Mouse (Mus musculus) C2C12 (cell line): Measurements from ENCODE around the gene Bmpr1a. TPM values are rescaled to one million over a fixed set of nuclear protein-coding genes. Genes with fewer than 3 reads are reported as not detected.

Experiments
- H3K27me3 ChIP-seq: one replicate; pipeline ENCODE4 v1.6.1; 2011; ENCODE audit not compliant: control insufficient read depth, insufficient read depth, insufficient read length
- H3K36me3 ChIP-seq: one replicate; pipeline ENCODE4 v1.6.1; 2011; ENCODE audit not compliant: control insufficient read depth, insufficient read depth
- H3K4me3 ChIP-seq: one replicate; pipeline ENCODE4 v1.5.1; 2011; ENCODE audit warnings: mild to moderate bottlenecking, control low read depth; ENCODE audit not compliant: poor library complexity, insufficient read depth, severe bottlenecking
- H3K79me2 ChIP-seq: one replicate; pipeline ENCODE4 v1.6.1; 2011; ENCODE audit not compliant: control insufficient read depth, insufficient read depth
- H3K79me3 ChIP-seq: one replicate; pipeline ENCODE4 v1.6.1; 2011; ENCODE audit warnings: low read depth, control low read depth
- H3ac ChIP-seq: one replicate; pipeline ENCODE3; 2011; ENCODE audit warnings: low read depth; ENCODE audit not compliant: control insufficient read depth, insufficient read length
- CEBPB ChIP-seq: IDR thresholded peaks from one replicate; pipeline ENCODE4 v1.6.1; 2011; ENCODE audit warnings: low read depth, mild to moderate bottlenecking, control low read depth, moderate library complexity
- CTCF ChIP-seq: IDR thresholded peaks from one replicate; pipeline ENCODE4 v1.5.1; 2011; ENCODE audit not compliant: control insufficient read depth, insufficient read depth, insufficient read length
- FOSL1 ChIP-seq: IDR thresholded peaks from one replicate; pipeline ENCODE4 v1.8.0; 2011; ENCODE audit warnings: mild to moderate bottlenecking, low read length; ENCODE audit not compliant: poor library complexity, insufficient read depth, severe bottlenecking
- MAX ChIP-seq: IDR thresholded peaks from one replicate; pipeline ENCODE4 v1.6.1; 2011; ENCODE audit warnings: mild to moderate bottlenecking, control low read depth
- MYOD1 ChIP-seq: IDR thresholded peaks from one replicate; pipeline ENCODE4 v1.6.1; 2011; ENCODE audit warnings: low read depth; ENCODE audit not compliant: control insufficient read depth, insufficient read length
- MYOG ChIP-seq: IDR thresholded peaks from one replicate; pipeline ENCODE4 v1.6.1; 2011; ENCODE audit not compliant: control insufficient read depth, insufficient read length; ENCODE audit errors: extremely low read depth
- USF1 ChIP-seq: IDR thresholded peaks from one replicate; pipeline ENCODE4 v1.6.1; 2011; ENCODE audit warnings: low read depth, mild to moderate bottlenecking, control low read depth, moderate library complexity
- polyA plus RNA-seq: library from polyadenylated mRNA; unstranded; fragments of >200 nt; fragmentation: generic; extraction: Trizol; gene quantifications from one replicate; pipeline ENCODE4 v1.2.1, GENCODE M21; 2012; ENCODE audit warnings: missing spikeins

Gene Bmpr1a
- polyA plus RNA-seq, 1 experiment = 8.9 TPM

GRCm38 (mm10) chr14:34483469-34484341 is 19.4 kb downstream of the Bmpr1a start:
- no peak overlapping the region for H3ac ChIP-seq
- H3K27me3 ChIP-seq = no peaks in the 10 kb centered on the region
- H3K79me3 ChIP-seq = peaks cover 85% of the 10 kb centered on the region
- no peak overlapping the region for H3K4me3 ChIP-seq
- TF ChIP-seq CEBPB = no peak
- TF ChIP-seq CTCF = no peak
- TF ChIP-seq MYOG = no peak
- TF ChIP-seq FOSL1 = no peak
- TF ChIP-seq MAX = no peak
- TF ChIP-seq MYOD1 = no peak
- no peak for TF ChIP-seq USF1
- H3K79me2 ChIP-seq = peaks cover 100% of the 10 kb centered on the region
- H3K36me3 ChIP-seq = no peaks in the 10 kb centered on the region

DNA sequence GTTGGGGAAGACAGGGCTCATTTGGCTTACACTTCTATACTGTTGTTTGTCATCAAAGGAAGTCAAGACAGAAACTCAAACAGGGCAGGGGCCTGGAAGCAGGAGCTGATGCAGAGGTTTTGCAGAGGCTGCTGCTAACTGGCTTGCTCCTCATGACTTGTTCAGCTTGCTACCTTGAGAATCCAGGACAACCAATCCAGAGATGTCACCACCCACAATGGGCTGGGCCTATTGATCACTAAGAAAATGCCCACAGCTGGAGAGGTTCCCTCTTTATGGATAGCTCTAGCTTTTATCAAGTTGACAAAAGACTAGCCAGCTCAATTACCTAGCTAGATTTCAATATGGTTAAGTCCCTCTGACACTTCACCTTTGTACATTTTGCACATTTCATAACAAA is 31.6 kb downstream of the Bmpr1a start:
- H3ac ChIP-seq = no peak overlapping the region
- no peaks in the 10 kb centered on the region for H3K36me3 ChIP-seq
- H3K79me2 ChIP-seq = peaks cover 100% of the 10 kb centered on the region
- H3K4me3 ChIP-seq = no peak overlapping the region
- peaks cover 93% of the 10 kb centered on the region for H3K79me3 ChIP-seq
- H3K27me3 ChIP-seq = no peaks in the 10 kb centered on the region
- TF ChIP-seq FOSL1 (no peak), CEBPB (no peak), MYOG (no peak), MYOD1 (no peak), MAX (no peak), CTCF (no peak), USF1 (no peak)

DNA sequence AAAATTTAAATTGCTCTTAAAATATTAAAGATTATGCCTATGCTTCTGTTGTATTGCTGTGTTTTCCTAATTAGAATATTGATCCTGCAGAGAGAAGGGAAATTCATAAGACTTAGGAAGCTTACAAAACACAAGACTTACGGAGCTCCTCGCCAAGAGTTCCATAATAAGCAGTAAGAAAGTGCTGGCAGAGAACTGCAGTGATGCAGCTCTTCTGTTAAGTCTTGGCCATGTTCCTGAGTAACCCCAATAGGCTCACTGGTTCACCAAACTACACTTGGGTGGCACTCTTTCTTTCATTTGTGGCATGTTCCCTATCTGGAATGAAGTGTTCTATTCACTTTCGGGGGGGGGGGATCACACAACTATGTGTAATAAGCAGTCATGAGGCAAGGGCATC is 36.9 kb downstream of the Bmpr1a start:
- TF ChIP-seq MYOG (no peak), FOSL1 (no peak), USF1 (no peak), CTCF (no peak), CEBPB (no peak), MYOD1 (no peak), MAX (no peak)
- peaks cover 93% of the 10 kb centered on the region for H3K79me3 ChIP-seq
- no peak overlapping the region for H3K4me3 ChIP-seq
- peaks cover 100% of the 10 kb centered on the region for H3K79me2 ChIP-seq
- no peak overlapping the region for H3ac ChIP-seq
- H3K36me3 ChIP-seq = no peaks in the 10 kb centered on the region
- no peaks in the 10 kb centered on the region for H3K27me3 ChIP-seq

GRCm38 (mm10) chr14:34459386-34459785 is 43.8 kb downstream of the Bmpr1a start:
- no peak for TF ChIP-seq MYOD1
- TF ChIP-seq MYOG = no peak
- no peak for TF ChIP-seq USF1
- no peak for TF ChIP-seq FOSL1
- TF ChIP-seq MAX = no peak
- TF ChIP-seq CTCF = no peak
- TF ChIP-seq CEBPB = no peak
- Histone ChIP-seq H3ac (no peak overlapping the region), H3K27me3 (no peaks in the 10 kb centered on the region), H3K4me3 (no peak overlapping the region), H3K79me2 (peaks cover 71% of the 10 kb centered on the region), H3K36me3 (peaks cover 14% of the 10 kb centered on the region), H3K79me3 (peaks cover 35% of the 10 kb centered on the region)

DNA sequence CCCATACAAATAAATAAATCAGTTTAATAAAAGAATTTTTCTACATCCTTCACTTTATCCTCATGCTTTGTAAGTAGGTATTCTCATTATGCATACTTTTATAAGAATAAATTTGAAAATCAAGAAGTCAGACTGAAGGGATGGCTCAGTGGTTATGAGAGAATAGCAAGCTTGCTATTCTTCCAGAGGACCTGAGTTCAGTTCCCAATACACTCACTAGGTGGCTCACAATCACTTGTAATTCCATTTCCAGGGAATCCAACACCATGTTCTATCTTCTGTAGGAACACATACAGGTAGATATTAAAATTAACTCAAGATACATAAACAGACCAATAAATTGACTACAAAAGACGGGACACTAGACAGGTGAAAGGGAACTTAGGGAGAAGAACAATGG is 44.3 kb downstream of the Bmpr1a start:
- H3K36me3 ChIP-seq = peaks cover 14% of the 10 kb centered on the region
- no peak for TF ChIP-seq CEBPB
- TF ChIP-seq CTCF = no peak
- no peak for TF ChIP-seq MYOG
- TF ChIP-seq USF1 = no peak
- TF ChIP-seq MAX = no peak
- no peak for TF ChIP-seq MYOD1
- no peak for TF ChIP-seq FOSL1

GRCm38 (mm10) chr14:34454282-34454681 is 48.9 kb downstream of the Bmpr1a start:
- H3ac ChIP-seq = no peak overlapping the region
- H3K4me3 ChIP-seq = no peak overlapping the region
- H3K36me3 ChIP-seq = peaks cover 10% of the 10 kb centered on the region
- peaks cover 15% of the 10 kb centered on the region for H3K79me3 ChIP-seq
- no peak for TF ChIP-seq MAX
- no peak for TF ChIP-seq FOSL1
- TF ChIP-seq MYOG = no peak
- no peak for TF ChIP-seq CTCF
- TF ChIP-seq CEBPB = no peak
- no peak for TF ChIP-seq MYOD1
- no peak for TF ChIP-seq USF1
- peaks cover 58% of the 10 kb centered on the region for H3K79me2 ChIP-seq
- H3K27me3 ChIP-seq = no peaks in the 10 kb centered on the region

More for the DNA sequence above, 44.3 kb downstream of the Bmpr1a start:
- Histone ChIP-seq H3K79me3 (peaks cover 30% of the 10 kb centered on the region), H3K79me2 (peaks cover 70% of the 10 kb centered on the region), H3K27me3 (no peaks in the 10 kb centered on the region), H3ac (no peak overlapping the region), H3K4me3 (no peak overlapping the region)
